Mouse (Mus musculus) monocyte, adult 59 days (primary cell): ENCODE measurements around the gene Dpep2nb. TPM values are rescaled to one million over a fixed set of nuclear protein-coding genes. Genes with fewer than 3 reads are reported as not detected.

ENCODE experiments used
- total RNA-seq, 2 experiments: library from RNA; stranded (reverse); gene quantifications; one replicate each; pipeline ENCODE4 v1.2.4; 2023

Dpep2nb gene
- not detected for total RNA-seq

GRCm38 (mm10) chr8:106005875-106006274 is at the start of gene Dpep2nb:
Gene Dpep2nb (minus strand): TSS chr8:106005975.

GRCm38 (mm10) chr8:106011643-106011986 is 5.8 kb upstream of the Dpep2nb start, which contains the start of gene Ddx28:
Gene Ddx28 (minus strand): TSS chr8:106011882.

GRCm38 (mm10) chr8:105990856-105991387 is 14.9 kb downstream of the Dpep2nb start, which contains the start of gene Dus2:
Gene Dus2 (plus strand): TSS chr8:105991337.

GRCm38 (mm10) chr8:105979325-105979724 is 26.4 kb downstream of the Dpep2nb start, which contains the start of gene Dpep3:
Gene Dpep3 (minus strand): TSS chr8:105979429.

GRCm38 (mm10) chr8:105965905-105966341 is 39.9 kb downstream of the Dpep2nb start, which contains the start of gene Slc12a4:
Gene Slc12a4 (minus strand): TSS chr8:105966097.

Other genes with a start within 250 kb of the Dpep2nb start
- 1 to 10 TPM in 1 of 2 experiments, under 1 TPM in 1; 0.76 to 1.1 TPM for gene Gfod2, start 247.3 kb downstream of the Dpep2nb start, total RNA-seq
- gene Ranbp10, start 178.6 kb downstream of the Dpep2nb start, total RNA-seq: 10 to 100 TPM; 28.0 to 33.8 TPM
- gene Tsnaxip1, start 178.2 kb downstream of the Dpep2nb start, total RNA-seq: not detected
- 1 to 10 TPM; 6.9 to 9.3 TPM for gene Cenpt, start 152.7 kb downstream of the Dpep2nb start, total RNA-seq
- gene Thap11, start 150.8 kb downstream of the Dpep2nb start, total RNA-seq: 10 to 100 TPM; 43.3 to 44.9 TPM
- 10 to 100 TPM in 1 of 2 experiments, 1 to 10 TPM in 1; 1.5 to 38.4 TPM for gene Nutf2, start 145.4 kb downstream of the Dpep2nb start, total RNA-seq
- gene Edc4, start 125.1 kb downstream of the Dpep2nb start, total RNA-seq: 10 to 100 TPM; 40.4 to 47.7 TPM
- under 1 TPM in 1 of 2 experiments, not detected in 1; 0.97 TPM for gene Nrn1l, start 112.4 kb downstream of the Dpep2nb start, total RNA-seq
- gene Pskh1, start 105.5 kb downstream of the Dpep2nb start, total RNA-seq: 10 to 100 TPM; 15.8 to 17.4 TPM
- gene Ctrl, start 72.1 kb downstream of the Dpep2nb start, total RNA-seq: 1 to 10 TPM; 1.8 to 2.1 TPM
- 100 to 1,000 TPM; 180 to 226 TPM for gene Psmb10, start 67.5 kb downstream of the Dpep2nb start, total RNA-seq
- under 1 TPM in 1 of 2 experiments, not detected in 1; 0.97 TPM for gene Lcat, start 62.6 kb downstream of the Dpep2nb start, total RNA-seq
- gene Slc12a4, start 39.9 kb downstream of the Dpep2nb start, total RNA-seq: 10 to 100 TPM; 21.6 to 23.2 TPM
- gene Dpep3, start 26.5 kb downstream of the Dpep2nb start, total RNA-seq: under 1 TPM; 0.82 to 0.84 TPM
- gene Dus2, start 14.6 kb downstream of the Dpep2nb start, total RNA-seq: 1 to 10 TPM; 7.7 to 7.8 TPM
- 10 to 100 TPM; 13.4 to 18.6 TPM for gene Ddx28, start 5.9 kb upstream of the Dpep2nb start, total RNA-seq
- 10 to 100 TPM; 72.0 to 77.6 TPM for gene Nfatc3, start 52.9 kb upstream of the Dpep2nb start, total RNA-seq
- gene Esrp2, start 131.0 kb upstream of the Dpep2nb start, total RNA-seq: not detected
- 100 to 1,000 TPM; 102 to 105 TPM for gene Pla2g15, start 144.4 kb upstream of the Dpep2nb start, total RNA-seq
- 10 to 100 TPM; 17.5 to 19.2 TPM for gene Slc7a6, start 162.9 kb upstream of the Dpep2nb start, total RNA-seq
- 10 to 100 TPM; 36.8 to 42.2 TPM for gene Slc7a6os, start 205.0 kb upstream of the Dpep2nb start, total RNA-seq
- 10 to 100 TPM; 11.7 to 14.4 TPM for gene Prmt7, start 205.0 kb upstream of the Dpep2nb start, total RNA-seq